In genomic region chr6:67268245-67268612, GRCm38 (mm10) we compare ENCODE assay signal across 8 mouse cellular contexts. TPM values are rescaled to one million over a fixed set of nuclear protein-coding genes. Genes with fewer than 3 reads are reported as not detected.
DNase-seq lines count a peak whose midpoint lies in the region; ATAC-seq and TF ChIP-seq lines count a peak whose summit lies in the region.

No protein-coding gene starts in this region.

- H3K9me3 ChIP-seq in heart, postnatal 0 days (replicated peaks; ENCODE audit: control insufficient read depth, low read length), result no peaks in the 10 kb centered on the region
- H3K9me3 ChIP-seq in hindbrain, embryonic 13.5 days, result no peaks in the 10 kb centered on the region
- H3K9me3 ChIP-seq in midbrain, embryonic 13.5 days, result no peaks in the 10 kb centered on the region

- 0% methylated on average over 2 of the region's 2 CpGs for WGBS in heart, postnatal 0 days
- WGBS in bone marrow, adult 2 months, result 0% methylated on average over 2 of the region's 2 CpGs
- 0% methylated on average over 2 of the region's 2 CpGs for WGBS in hindbrain, embryonic 13.5 days
- 0% methylated on average over 2 of the region's 2 CpGs for WGBS in midbrain, embryonic 13.5 days

- no peak for TF ChIP-seq POLR2A in bone marrow, adult 2 months (IDR thresholded peaks at IDR 0.05; ENCODE audit: borderline replicate concordance, control insufficient read depth, low read depth, low read length)

- DNase-seq in heart, postnatal 0 days (ENCODE audit: low spot score), result no peak
- DNase-seq in heart, postnatal 4 days, result no peak
- no peak for DNase-seq in gastrocnemius, postnatal 14 days
- DNase-seq in cerebellum, adult 11-12 months, result no peak
- no peak for DNase-seq in kidney, postnatal 36 days

- no peaks in the 10 kb centered on the region for H3K27me3 ChIP-seq in heart, postnatal 0 days (ENCODE audit: control insufficient read depth, insufficient read depth, low read length)
- H3K27me3 ChIP-seq in hindbrain, embryonic 13.5 days, result 0 out of 2 replicates have a peak, but pooled peaks cover 3% of the 10 kb centered on the region
- no peaks in the 10 kb centered on the region for H3K27me3 ChIP-seq in midbrain, embryonic 13.5 days

- no peak for TF ChIP-seq EP300 in heart, postnatal 0 days (IDR thresholded peaks at IDR 0.05; ENCODE audit: low read depth)

- no peak for TF ChIP-seq CTCF in heart, postnatal 0 days (IDR thresholded peaks at IDR 0.05; ENCODE audit: low read depth)
- no peak for TF ChIP-seq CTCF in bone marrow, adult 2 months (IDR thresholded peaks at IDR 0.05; ENCODE audit: control insufficient read depth, insufficient read depth, low read length)

- no peak overlapping the region for H3K27ac ChIP-seq in heart, postnatal 0 days (ENCODE audit: low read depth)
- no peak overlapping the region for H3K27ac ChIP-seq in bone marrow, adult 2 months (ENCODE audit: control insufficient read depth, insufficient read depth, low read depth, low read length, poor library complexity)
- no peak overlapping the region for H3K27ac ChIP-seq in hindbrain, embryonic 13.5 days
- no peak overlapping the region for H3K27ac ChIP-seq in midbrain, embryonic 13.5 days

- peak overlapping the region; percentile 96 for H3K4me3 ChIP-seq in heart, postnatal 0 days (ENCODE audit: low read depth, low read length)
- H3K4me3 ChIP-seq in bone marrow, adult 2 months (replicated peaks; ENCODE audit: control insufficient read depth, low read depth, low read length), result peak overlapping the region; percentile 95
- H3K4me3 ChIP-seq in hindbrain, embryonic 13.5 days, result peak overlapping the region; percentile 100
- peak overlapping the region; percentile 100 for H3K4me3 ChIP-seq in midbrain, embryonic 13.5 days (replicated peaks)

- peak overlapping the region; percentile 98 for H3K9ac ChIP-seq in heart, postnatal 0 days (replicated peaks; ENCODE audit: low read depth, low read length)
- H3K9ac ChIP-seq in hindbrain, embryonic 13.5 days, result peak overlapping the region; percentile 98
- H3K9ac ChIP-seq in midbrain, embryonic 13.5 days (replicated peaks), result peak overlapping the region; percentile 97

- peaks cover 4% of the 10 kb centered on the region; the same call in 1 of the 2 replicates for H3K4me1 ChIP-seq in heart, postnatal 0 days (ENCODE audit: control insufficient read depth, insufficient read depth)
- H3K4me1 ChIP-seq in bone marrow, adult 2 months (ENCODE audit: control insufficient read depth, insufficient read depth, low read length), result no peaks in the 10 kb centered on the region; the same call in 1 of the 2 replicates
- peaks cover 17% of the 10 kb centered on the region for H3K4me1 ChIP-seq in hindbrain, embryonic 13.5 days (replicated peaks)
- H3K4me1 ChIP-seq in midbrain, embryonic 13.5 days (replicated peaks), result peaks cover 31% of the 10 kb centered on the region

- intact Hi-C loops in gastrocnemius, postnatal 14 days (cut with DNase I; ENCODE audit: low total_unique reads), result no loop called here

- ATAC-seq in heart, postnatal 0 days (ENCODE audit: insufficient read depth, low read depth), result no peak
- no peak for ATAC-seq in hindbrain, embryonic 13.5 days (ENCODE audit: low FRiP score)
- no peak for ATAC-seq in midbrain, embryonic 13.5 days

- peaks cover 11% of the 10 kb centered on the region for H3K36me3 ChIP-seq in heart, postnatal 0 days (replicated peaks; ENCODE audit: control insufficient read depth, insufficient read depth, low read length)
- H3K36me3 ChIP-seq in hindbrain, embryonic 13.5 days, result peaks cover 6% of the 10 kb centered on the region
- peaks cover 11% of the 10 kb centered on the region for H3K36me3 ChIP-seq in midbrain, embryonic 13.5 days

- H3K4me2 ChIP-seq in heart, postnatal 0 days (ENCODE audit: low read depth, low read length), result peak overlapping the region; percentile 66
- peak overlapping the region; percentile 74 for H3K4me2 ChIP-seq in hindbrain, embryonic 13.5 days
- peak overlapping the region; percentile 76 for H3K4me2 ChIP-seq in midbrain, embryonic 13.5 days (replicated peaks)

RNA-seq across cellular contexts. Expression of gene Serbp1, which starts 30.3 kb away (rescaled TPM):
- 143 and 161 TPM in 2 replicates for total RNA-seq in heart, postnatal 0 days (2014; rRNA removed; ENCODE audit: low replicate concordance)
- polyA plus RNA-seq in heart, postnatal 0 days (2015; fragmentation: Nextera tagmentation; extraction: Ambion mirVana), result 237 and 245 TPM in 2 replicates
- 100 to 1,000 TPM; 311 to 319 TPM for total RNA-seq in heart, postnatal 4 days (2021)
- polyA plus RNA-seq in bone marrow, adult 2 months (2011; ENCODE audit: insufficient read depth, insufficient read length, low replicate concordance, missing spikeins), result 394 and 479 TPM in 2 replicates
- 310 and 312 TPM in 2 replicates for polyA plus RNA-seq in hindbrain, embryonic 13.5 days (2015; fragmentation: Nextera tagmentation; extraction: Ambion mirVana)
- 316 and 320 TPM in 2 replicates for polyA plus RNA-seq in midbrain, embryonic 13.5 days (2015; fragmentation: Nextera tagmentation; extraction: Ambion mirVana)
- 100 to 1,000 TPM; 304 to 369 TPM for total RNA-seq in gastrocnemius, postnatal 14 days (2021)
